Mouse (Mus musculus) limb, embryonic 13.5 days (tissue): ENCODE measurements around the gene Col4a1. TPM values are rescaled to one million over a fixed set of nuclear protein-coding genes. Genes with fewer than 3 reads are reported as not detected.

ENCODE experiments used
- ATAC-seq: fragments of 200-750 bp; cut with Nextera tagmentation; 2 replicates; pipeline ENCODE4 v1.8.0; 2017; ENCODE audit warnings: low read depth, moderate number of reproducible peaks, moderate TSS enrichment; ENCODE audit not compliant: low FRiP score
- H3K27ac ChIP-seq: fragments of 300-500 bp; sonication (generic); 2 replicates; pipeline ENCODE4 v1.5.1; 2015; ENCODE audit warnings: inconsistent platforms, mild to moderate bottlenecking, moderate library complexity
- H3K27me3 ChIP-seq: fragments of 300-500 bp; sonication (generic); 2 replicates; pipeline ENCODE4 v1.6.1; 2015; ENCODE audit warnings: mild to moderate bottlenecking, inconsistent platforms
- H3K36me3 ChIP-seq: fragments of 300-500 bp; sonication (generic); 2 replicates; pipeline ENCODE4 v1.6.1; 2015; ENCODE audit warnings: inconsistent platforms, mild to moderate bottlenecking, moderate library complexity
- H3K4me1 ChIP-seq: fragments of 300-500 bp; sonication (generic); 2 replicates; pipeline ENCODE4 v1.6.1; 2015; ENCODE audit warnings: inconsistent platforms
- H3K4me2 ChIP-seq: fragments of 300-500 bp; sonication (generic); replicated peaks from 2 replicates; pipeline ENCODE4 v1.6.1; 2015; ENCODE audit warnings: inconsistent platforms, mild to moderate bottlenecking, moderate library complexity
- H3K4me3 ChIP-seq: fragments of 300-500 bp; sonication (generic); 2 replicates; pipeline ENCODE4 v1.5.1; 2015; ENCODE audit warnings: moderate library complexity, mild to moderate bottlenecking, inconsistent platforms
- H3K9ac ChIP-seq: fragments of 300-500 bp; sonication (generic); 2 replicates; pipeline ENCODE4 v1.6.1; 2015; ENCODE audit warnings: mild to moderate bottlenecking, inconsistent platforms
- H3K9me3 ChIP-seq: fragments of 300-500 bp; sonication (generic); 2 replicates; pipeline ENCODE4 v1.6.1; 2016; ENCODE audit warnings: inconsistent platforms
- WGBS: fragments of 180-500 bp; shearing (Covaris S2); methylation state at CpG from one replicate; pipeline ENCODE4 v1.1.7; 2015; 5-methylcytosine and 5-hydroxymethylcytosine counted together
- polyA plus RNA-seq: library from polyadenylated mRNA; unstranded; fragments of >200 nt; fragmentation: Nextera tagmentation; extraction: Ambion mirVana; gene quantifications from 2 replicates; pipeline ENCODE4 v1.2.1, GENCODE M21; 2015

Gene Col4a1
- polyA plus RNA-seq, 1 experiment from 2014 or later: 115 TPM

DNA sequence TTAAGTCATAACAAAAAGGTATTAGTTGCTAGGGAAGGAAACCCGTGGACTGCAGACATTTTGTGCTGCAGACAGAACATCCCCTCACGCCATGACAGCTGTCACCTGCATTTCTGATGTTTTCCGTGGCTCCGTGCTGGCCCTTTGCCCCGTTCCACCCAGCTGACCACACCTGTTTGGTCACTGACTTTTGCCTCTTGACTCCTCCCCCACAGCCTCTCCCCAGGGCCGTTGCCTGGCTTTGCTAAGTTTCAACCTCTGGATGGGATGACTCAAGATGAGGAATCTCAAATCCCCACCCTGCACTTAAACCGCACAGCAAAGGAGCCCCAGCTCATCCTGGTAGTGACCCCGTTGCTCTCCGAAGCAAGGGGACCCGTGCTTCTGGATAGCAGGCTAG, 33.6 kb upstream of the Col4a1 start:
- no peak overlapping the region for H3K4me2 ChIP-seq
- H3K27ac ChIP-seq: no peak overlapping the region
- no peak for ATAC-seq
- no peaks in the 10 kb centered on the region for H3K9me3 ChIP-seq
- WGBS: 80% methylated on average over 10 of the region's 10 CpGs
- H3K27me3 ChIP-seq: no peaks in the 10 kb centered on the region
- no peak overlapping the region for H3K9ac ChIP-seq
- peaks cover 41% of the 10 kb centered on the region for H3K4me1 ChIP-seq
- no peaks in the 10 kb centered on the region for H3K36me3 ChIP-seq
- no peak overlapping the region for H3K4me3 ChIP-seq

DNA sequence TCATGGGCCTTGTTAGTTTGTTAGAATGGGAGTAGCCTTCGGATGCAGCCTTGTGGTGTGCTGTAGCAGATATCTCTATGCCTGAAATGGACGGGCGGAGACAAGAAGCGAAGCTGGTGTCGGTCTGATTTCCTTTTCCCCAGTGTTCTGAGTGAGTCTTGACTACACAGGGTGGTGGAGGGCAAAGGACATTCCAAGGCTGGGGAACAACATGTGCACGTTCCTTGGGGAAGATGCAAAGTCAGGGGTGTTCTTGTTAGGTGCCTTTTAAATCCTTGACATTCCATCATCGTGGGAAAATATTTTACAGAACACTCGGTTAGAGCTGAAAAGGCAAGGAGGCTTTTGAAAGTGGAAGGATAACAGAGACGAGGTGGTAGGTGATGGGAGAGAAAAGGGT, 31.8 kb upstream of the Col4a1 start:
- no peaks in the 10 kb centered on the region for H3K27me3 ChIP-seq
- H3K36me3 ChIP-seq: no peaks in the 10 kb centered on the region
- no peak overlapping the region for H3K4me2 ChIP-seq
- H3K9me3 ChIP-seq: no peaks in the 10 kb centered on the region
- no peak overlapping the region for H3K9ac ChIP-seq
- H3K4me1 ChIP-seq: peaks cover 40% of the 10 kb centered on the region
- 79% methylated on average over 9 of the region's 9 CpGs for WGBS
- H3K27ac ChIP-seq: no peak overlapping the region; the same call in 1 of the 2 replicates
- H3K4me3 ChIP-seq: no peak overlapping the region
- ATAC-seq: no peak

DNA sequence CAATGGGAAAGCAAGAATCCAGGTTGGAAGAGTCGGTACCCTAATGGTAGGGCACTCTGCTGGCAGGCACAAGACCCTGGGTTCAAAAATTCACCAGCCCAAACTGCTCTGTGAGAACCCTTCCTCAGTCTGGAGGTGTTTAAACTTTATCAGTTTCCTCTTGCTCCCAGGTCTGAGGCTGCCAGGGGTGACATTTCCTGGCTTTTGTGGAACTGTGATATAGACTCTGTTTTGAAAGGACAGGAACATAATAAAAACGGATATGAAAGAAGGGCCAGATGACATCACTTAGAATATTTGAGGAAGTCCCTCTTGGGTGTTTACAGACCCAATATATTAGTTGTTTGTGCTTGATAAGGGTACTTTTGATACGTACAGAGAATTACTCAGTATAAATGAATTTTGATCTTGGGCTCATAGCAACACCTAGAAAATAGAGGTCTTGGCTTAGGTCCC, 28.5 kb upstream of the Col4a1 start:
- WGBS: 78% methylated on average over 3 of the region's 3 CpGs
- Histone ChIP-seq H3K4me3 (no peak overlapping the region), H3K9me3 (no peaks in the 10 kb centered on the region), H3K4me1 (peaks cover 33% of the 10 kb centered on the region), H3K9ac (no peak overlapping the region), H3K27me3 (no peaks in the 10 kb centered on the region), H3K4me2 (no peak overlapping the region), H3K36me3 (no peaks in the 10 kb centered on the region), H3K27ac (no peak overlapping the region)
- no peak for ATAC-seq

DNA sequence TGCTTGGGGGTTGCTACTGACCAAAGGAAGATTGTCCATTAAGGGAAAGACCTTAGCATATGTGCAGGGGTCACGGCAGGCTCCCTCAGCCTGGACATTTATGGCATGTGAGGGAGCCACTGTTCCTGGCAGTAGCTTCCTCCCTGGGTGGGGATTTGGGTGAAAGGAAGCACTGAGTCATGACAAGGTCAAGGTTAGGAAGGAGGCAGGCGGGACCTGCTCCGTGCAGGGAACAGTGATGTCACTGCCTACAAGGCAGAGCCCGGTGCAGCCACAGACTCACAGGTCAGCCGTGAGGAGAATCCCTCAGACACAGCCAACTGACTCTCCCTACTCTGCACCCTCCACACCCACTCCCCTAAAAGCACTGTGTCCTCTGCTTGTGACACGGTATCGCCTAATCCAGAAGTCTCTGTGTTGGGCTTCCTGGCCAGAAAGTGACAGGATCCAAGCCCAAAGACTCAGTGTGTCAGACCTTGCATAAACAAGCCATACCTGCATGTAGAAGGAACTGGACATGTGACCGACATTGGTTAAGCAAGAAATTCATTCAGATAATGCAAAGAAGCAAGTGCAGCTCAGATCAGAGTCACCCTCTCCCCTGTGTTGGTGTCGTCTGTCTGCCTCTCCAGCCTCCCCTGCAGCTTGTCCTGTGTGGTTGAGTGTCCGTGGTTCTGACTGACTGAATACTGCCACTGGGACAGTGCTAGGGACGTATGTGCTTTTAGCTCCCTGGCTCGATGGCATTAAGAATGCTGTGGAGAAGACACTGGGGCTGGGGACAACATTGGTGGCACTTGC, 27.9 kb upstream of the Col4a1 start:
- ATAC-seq: 0 out of 2 replicates have a peak, but pooled peaks have one; percentile 12
- Histone ChIP-seq H3K9ac (no peak overlapping the region), H3K4me1 (peaks cover 33% of the 10 kb centered on the region), H3K36me3 (no peaks in the 10 kb centered on the region), H3K27ac (no peak overlapping the region), H3K9me3 (no peaks in the 10 kb centered on the region), H3K27me3 (no peaks in the 10 kb centered on the region), H3K4me3 (no peak overlapping the region), H3K4me2 (no peak overlapping the region)
- WGBS: 55% methylated on average over 12 of the region's 12 CpGs

DNA sequence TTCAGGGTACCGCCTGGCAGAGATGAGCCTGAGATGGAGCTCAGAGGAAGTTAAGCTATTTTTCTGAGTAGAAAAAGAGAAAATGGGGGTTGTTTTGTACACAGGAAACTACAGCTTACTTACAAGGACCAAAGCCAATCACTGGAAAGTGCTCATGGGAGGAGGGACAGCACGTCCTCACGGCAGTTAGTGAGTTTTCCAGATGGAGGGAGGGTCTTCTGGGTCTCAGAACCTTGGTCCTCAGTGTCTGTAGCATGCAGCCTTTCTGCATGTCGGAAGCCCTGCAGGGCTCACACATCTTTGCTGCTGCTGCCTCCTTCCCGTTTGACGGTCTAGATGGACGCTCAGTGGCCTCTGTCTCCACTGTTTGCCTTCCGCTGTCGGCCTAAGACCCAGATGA, 25.9 kb upstream of the Col4a1 start:
- H3K27me3 ChIP-seq: no peaks in the 10 kb centered on the region
- H3K4me1 ChIP-seq: peaks cover 23% of the 10 kb centered on the region
- WGBS: 83% methylated on average over 9 of the region's 9 CpGs
- no peak overlapping the region for H3K4me3 ChIP-seq
- no peaks in the 10 kb centered on the region for H3K36me3 ChIP-seq
- H3K9me3 ChIP-seq: no peaks in the 10 kb centered on the region
- H3K9ac ChIP-seq: no peak overlapping the region
- H3K4me2 ChIP-seq: no peak overlapping the region
- no peak overlapping the region for H3K27ac ChIP-seq
- ATAC-seq: no peak

DNA sequence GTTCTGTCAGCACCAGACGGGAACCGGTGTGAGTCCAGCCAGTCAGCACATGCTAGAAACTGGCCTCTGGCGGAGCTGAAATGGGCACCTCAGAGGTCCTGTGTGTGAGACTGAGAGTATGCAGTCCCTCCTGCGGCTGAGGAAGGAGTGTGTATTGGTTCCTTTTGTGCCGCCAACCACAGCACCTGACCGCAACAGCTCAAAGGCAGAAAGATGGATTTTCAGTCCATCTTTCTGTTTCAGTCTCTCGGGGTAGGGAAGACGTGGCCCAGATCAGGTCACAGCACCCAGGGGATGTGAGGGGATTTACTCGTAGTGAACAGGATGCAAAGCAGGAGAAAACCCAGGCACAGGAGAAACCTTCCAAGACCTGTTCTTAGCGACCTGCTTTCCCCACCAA, 25.0 kb upstream of the Col4a1 start:
- 84% methylated on average over 10 of the region's 10 CpGs for WGBS
- ATAC-seq: no peak
- no peak overlapping the region for H3K4me2 ChIP-seq

DNA sequence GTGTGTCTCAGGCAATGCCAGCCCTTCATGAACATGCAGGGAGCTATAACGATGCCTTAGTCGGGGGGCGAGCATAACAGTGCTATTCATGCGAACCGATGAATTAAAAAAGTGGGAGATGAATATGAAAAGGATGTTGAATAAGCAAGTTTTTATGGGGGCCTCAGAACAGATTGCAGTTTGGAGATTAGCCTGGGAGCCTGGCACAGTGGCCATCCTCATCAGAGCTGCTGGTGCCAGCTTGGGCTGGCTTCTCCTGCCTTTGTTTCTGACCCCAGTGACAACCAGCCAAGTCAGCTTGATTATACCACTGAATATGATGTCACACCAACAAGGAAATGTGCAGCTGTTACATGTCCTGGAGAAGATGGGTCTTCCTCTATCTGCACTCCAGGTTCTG, 23.7 kb upstream of the Col4a1 start:
- Histone ChIP-seq H3K4me3 (no peak overlapping the region), H3K27me3 (no peaks in the 10 kb centered on the region), H3K9ac (no peak overlapping the region), H3K27ac (no peak overlapping the region), H3K4me2 (no peak overlapping the region), H3K4me1 (peaks cover 13% of the 10 kb centered on the region), H3K9me3 (no peaks in the 10 kb centered on the region), H3K36me3 (no peaks in the 10 kb centered on the region)
- no peak for ATAC-seq
- 89% methylated on average over 5 of the region's 5 CpGs for WGBS

More for the DNA sequence above, 25.0 kb upstream of the Col4a1 start:
- Histone ChIP-seq H3K9ac (no peak overlapping the region), H3K27me3 (no peaks in the 10 kb centered on the region), H3K4me3 (no peak overlapping the region), H3K36me3 (no peaks in the 10 kb centered on the region), H3K4me1 (peaks cover 14% of the 10 kb centered on the region), H3K9me3 (no peaks in the 10 kb centered on the region), H3K27ac (0 out of 2 replicates have a peak overlapping the region, but pooled peaks have one; percentile 7)

DNA sequence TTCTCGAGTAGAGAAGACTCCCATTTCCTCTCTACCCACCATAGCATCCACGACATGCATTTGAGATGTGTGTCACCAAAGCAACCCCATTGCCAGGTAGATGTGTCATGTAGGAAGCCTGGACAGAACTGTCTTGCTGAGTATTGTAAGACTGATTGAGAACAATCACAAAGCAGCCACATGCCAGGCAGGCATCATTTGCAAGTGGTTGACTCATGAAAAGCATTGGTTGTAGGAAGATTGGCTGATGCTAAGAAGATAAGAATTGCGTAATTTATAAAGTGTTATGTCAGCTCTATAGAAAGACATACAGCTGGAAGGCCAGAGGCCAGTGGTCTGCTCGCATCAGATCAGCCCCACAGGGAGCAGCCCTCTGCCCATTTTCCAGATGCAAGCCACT, 22.6 kb upstream of the Col4a1 start:
- no peak for ATAC-seq
- WGBS: 84% methylated on average over 4 of the region's 4 CpGs
- no peak overlapping the region for H3K4me3 ChIP-seq
- no peak overlapping the region for H3K9ac ChIP-seq
- no peaks in the 10 kb centered on the region for H3K36me3 ChIP-seq
- H3K27me3 ChIP-seq: no peaks in the 10 kb centered on the region
- H3K27ac ChIP-seq: no peak overlapping the region
- H3K4me2 ChIP-seq: no peak overlapping the region
- no peaks in the 10 kb centered on the region for H3K9me3 ChIP-seq
- H3K4me1 ChIP-seq: peaks cover 12% of the 10 kb centered on the region

DNA sequence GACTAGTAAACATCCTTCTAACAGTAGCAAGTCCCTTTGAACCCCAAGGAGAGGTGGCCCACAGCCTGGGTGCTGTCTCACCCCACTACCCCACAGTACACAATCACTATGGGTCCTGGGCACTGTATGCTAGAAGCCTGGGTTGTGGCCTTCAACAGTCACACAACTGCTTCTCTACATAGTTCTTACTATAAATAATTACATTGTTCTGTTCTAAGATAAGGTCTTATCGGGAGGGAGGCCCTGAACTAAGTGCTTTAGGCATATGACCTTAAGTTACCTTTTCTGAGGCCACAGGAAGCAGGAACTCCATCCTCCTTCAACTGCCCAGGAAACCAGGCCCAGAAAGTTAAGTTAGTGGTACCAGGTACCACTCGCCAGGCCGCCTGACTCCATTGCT, 21.9 kb upstream of the Col4a1 start:
- Histone ChIP-seq H3K27me3 (no peaks in the 10 kb centered on the region), H3K36me3 (no peaks in the 10 kb centered on the region), H3K4me3 (no peak overlapping the region), H3K9ac (no peak overlapping the region), H3K4me2 (no peak overlapping the region), H3K27ac (no peak overlapping the region), H3K9me3 (no peaks in the 10 kb centered on the region), H3K4me1 (peaks cover 8% of the 10 kb centered on the region)
- WGBS: 88% methylated on average over 3 of the region's 3 CpGs
- ATAC-seq: no peak

DNA sequence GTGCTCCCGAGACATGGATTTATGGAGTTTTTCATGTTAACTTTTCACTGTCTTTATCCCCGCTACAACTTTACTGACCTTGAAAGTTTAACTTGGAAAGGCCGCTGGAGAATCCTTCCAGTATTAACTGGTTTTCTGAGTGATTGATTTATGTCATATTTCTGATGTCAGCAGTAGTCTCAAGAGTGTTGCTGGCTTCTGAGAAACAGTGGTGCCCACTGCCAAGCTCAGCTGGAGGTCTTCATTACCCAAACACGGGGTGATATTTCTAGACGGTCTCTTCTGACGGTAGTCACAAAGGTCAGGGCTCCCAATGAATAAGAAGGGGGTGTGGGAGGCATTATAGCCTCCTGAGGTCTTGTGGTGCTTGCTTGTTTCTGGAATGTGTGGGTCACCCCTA, 21.1 kb upstream of the Col4a1 start:
- 74% methylated on average over 6 of the region's 6 CpGs for WGBS
- Histone ChIP-seq H3K36me3 (no peaks in the 10 kb centered on the region), H3K9ac (no peak overlapping the region), H3K4me3 (no peak overlapping the region), H3K4me2 (no peak overlapping the region), H3K4me1 (peaks cover 8% of the 10 kb centered on the region), H3K27ac (no peak overlapping the region), H3K27me3 (no peaks in the 10 kb centered on the region), H3K9me3 (no peaks in the 10 kb centered on the region)
- ATAC-seq: no peak

DNA sequence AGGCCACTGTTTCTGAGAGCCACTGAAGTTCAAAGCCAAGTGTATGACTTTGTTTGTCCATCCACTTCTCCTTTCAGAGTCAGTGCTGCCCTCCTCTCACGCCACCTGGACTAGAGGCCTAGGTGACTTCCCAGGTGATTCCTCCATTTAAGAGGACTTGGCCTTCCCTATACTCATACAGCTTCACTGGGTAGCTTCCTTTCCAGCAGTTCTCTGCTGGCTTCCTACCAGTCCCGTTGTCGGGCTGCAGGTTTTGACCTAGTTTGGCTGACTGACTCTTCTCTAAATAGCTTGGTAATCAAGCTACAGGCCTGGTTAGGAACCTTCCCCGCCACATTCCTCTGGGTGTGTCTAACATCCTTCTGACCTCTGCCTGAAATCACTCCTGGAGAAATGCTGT, 18.9 kb upstream of the Col4a1 start:
- Histone ChIP-seq H3K4me2 (no peak overlapping the region), H3K36me3 (no peaks in the 10 kb centered on the region), H3K27ac (no peak overlapping the region), H3K27me3 (no peaks in the 10 kb centered on the region), H3K9me3 (no peaks in the 10 kb centered on the region), H3K9ac (no peak overlapping the region), H3K4me3 (no peak overlapping the region), H3K4me1 (peaks cover 21% of the 10 kb centered on the region)
- ATAC-seq: no peak
- 79% methylated on average over 4 of the region's 4 CpGs for WGBS

DNA sequence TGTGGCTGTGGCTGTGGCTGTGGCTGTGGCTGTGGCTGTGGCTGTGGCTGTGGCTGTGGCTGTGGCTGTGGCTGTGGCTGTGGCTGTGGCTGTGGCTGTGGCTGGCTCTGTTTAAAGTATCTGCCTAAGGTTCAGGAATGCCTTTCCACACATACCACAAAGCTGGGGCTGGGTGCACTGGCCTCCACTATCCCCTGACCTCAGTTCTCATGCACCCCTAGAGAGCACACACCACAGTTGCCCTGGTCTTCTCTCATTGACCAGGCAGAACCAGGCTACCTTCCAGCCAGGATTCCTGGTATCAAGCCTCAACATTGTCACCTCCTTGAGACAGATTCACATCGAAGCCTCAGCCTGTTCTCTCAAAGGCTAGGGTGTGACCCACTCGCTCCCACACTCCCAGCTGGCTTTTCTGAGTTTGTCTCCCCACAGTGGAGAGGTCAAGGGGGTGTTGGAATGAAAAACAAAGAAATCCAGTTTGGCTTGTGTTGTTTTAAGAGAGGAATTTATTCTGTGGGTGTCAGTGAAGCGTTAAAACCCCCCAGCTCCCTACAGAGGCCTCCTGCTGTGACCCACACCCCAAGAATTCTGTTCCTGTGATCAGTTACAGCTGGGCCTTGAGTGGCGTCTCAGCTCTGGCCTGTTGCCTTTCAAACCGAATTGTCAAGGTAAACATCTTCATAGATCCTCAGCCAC, 15.2 kb upstream of the Col4a1 start:
- H3K4me2 ChIP-seq: no peak overlapping the region
- H3K4me3 ChIP-seq: no peak overlapping the region
- H3K4me1 ChIP-seq: peaks cover 32% of the 10 kb centered on the region
- H3K36me3 ChIP-seq: no peaks in the 10 kb centered on the region
- ATAC-seq: no peak
- no peaks in the 10 kb centered on the region for H3K27me3 ChIP-seq
- no peak overlapping the region for H3K9ac ChIP-seq
- peak overlapping the region; percentile 52; the same call in 1 of the 2 replicates for H3K27ac ChIP-seq
- H3K9me3 ChIP-seq: no peaks in the 10 kb centered on the region
- WGBS: 56% methylated on average over 5 of the region's 5 CpGs
